Mouse (Mus musculus) kidney, adult 2 months (tissue): ENCODE results near the gene Tgfbi.

Experiments used
- CTCF ChIP-seq: fragments of 200-500 bp; conservative IDR thresholded peaks from 2 replicates; pipeline ENCODE4 v1.5.1; 2011; ENCODE audit warnings: low read depth, mild to moderate bottlenecking, control low read depth, low read length, moderate library complexity, mixed read lengths; ENCODE audit not compliant: insufficient read depth, insufficient read length
- POLR2A ChIP-seq: fragments of 200-500 bp; IDR thresholded peaks from one replicate; pipeline ENCODE4 v1.6.1; 2011; ENCODE audit warnings: low read depth, low read length, control low read depth

DNA sequence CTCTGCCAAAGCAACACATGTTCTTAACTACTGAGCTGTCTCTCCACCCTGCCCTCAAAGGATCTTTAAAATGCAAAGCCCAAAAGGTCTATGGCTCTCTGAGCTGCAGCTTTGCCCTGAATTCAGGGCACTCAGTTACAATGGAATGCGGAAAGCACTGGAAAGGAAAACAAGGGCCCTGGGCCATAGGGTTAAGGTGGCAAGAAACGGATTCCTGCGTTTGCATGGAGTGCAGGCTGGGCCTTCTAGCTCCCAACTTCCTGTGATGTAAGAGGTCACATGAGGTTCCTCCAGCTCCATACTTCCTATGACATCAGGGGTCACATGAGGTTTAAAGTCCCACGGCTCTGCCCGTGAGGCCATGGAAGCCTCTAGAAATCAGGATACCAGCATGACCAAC lies 44.9 kb downstream of the Tgfbi start:
- TF ChIP-seq CTCF (no peak), POLR2A (no peak)
